Mouse (Mus musculus) inflammation-experienced regulatory T-cells (primary cell): ENCODE results near the gene Fcna. TPM values are rescaled to one million over a fixed set of nuclear protein-coding genes. Genes with fewer than 3 reads are reported as not detected.

ENCODE experiments used
- polyA plus RNA-seq, 2 experiments: library from polyadenylated mRNA; unstranded; fragments of 100-300 nt; shearing (Covaris generic); gene quantifications; one replicate each; pipeline ENCODE4 v1.2.1; 2017

Gene Fcna
- polyA plus RNA-seq: 10 to 100 TPM in 1 of 2 experiments, not detected in 1; 18.1 TPM

GRCm38 (mm10) chr2:25627811-25628210 lies at the start of gene Fcna:
Gene Fcna (minus strand): TSS chr2:25628030.

GRCm38 (mm10) chr2:25676486-25676885 lies 48.7 kb upstream of the Fcna start, which contains the start of gene Lcn6:
Gene Lcn6 (plus strand): TSS chr2:25676786.

GRCm38 (mm10) chr2:25657652-25658051 lies 29.8 kb upstream of the Fcna start, which contains the start of gene Lcn5:
Gene Lcn5 (plus strand): TSS chr2:25657952.

GRCm38 (mm10) chr2:25652902-25653301 lies 25.1 kb upstream of the Fcna start, which contains the start of gene Lcn8:
Gene Lcn8 (plus strand): TSS chr2:25653120.

GRCm38 (mm10) chr2:25621229-25622200 lies 6.3 kb downstream of the Fcna start, which contains the start of gene Tmem141:
Gene Tmem141 (minus strand): TSS chr2:25622005.

GRCm38 (mm10) chr2:25617578-25617977 lies 10.3 kb downstream of the Fcna start, which contains the start of gene Ccdc183:
Gene Ccdc183 (minus strand): TSS chr2:25617678.

GRCm38 (mm10) chr2:25607761-25608622 lies 19.8 kb downstream of the Fcna start, which contains the start of gene Rabl6:
Gene Rabl6 (minus strand): TSS chr2:25608521.

GRCm38 (mm10) chr2:25581294-25581864 lies 46.5 kb downstream of the Fcna start, which contains the start of gene Ajm1:
Gene Ajm1 (minus strand): TSS chr2:25581757.

Other genes starting within 250 kb of the Fcna start
- gene Entpd2, start 232.2 kb downstream of the Fcna start, polyA plus RNA-seq: under 1 TPM in 1 of 2 experiments, not detected in 1; 0.40 TPM
- gene Npdc1, start 228.7 kb downstream of the Fcna start, polyA plus RNA-seq: 1 to 10 TPM; 4.3 to 6.2 TPM
- 10 to 100 TPM in 1 of 2 experiments, 1 to 10 TPM in 1; 8.5 to 21.4 TPM for gene Fut7, start 204.8 kb downstream of the Fcna start, polyA plus RNA-seq
- 10 to 100 TPM; 62.8 to 67.6 TPM for gene Abca2, start 199.3 kb downstream of the Fcna start, polyA plus RNA-seq
- gene Clic3, start 171.2 kb downstream of the Fcna start, polyA plus RNA-seq: 1 to 10 TPM; 3.4 to 4.3 TPM
- 100 to 1,000 TPM in 1 of 2 experiments, 10 to 100 TPM in 1; 95.5 to 104 TPM for gene Paxx, start 166.9 kb downstream of the Fcna start, polyA plus RNA-seq
- gene Ptgds, start 158.0 kb downstream of the Fcna start, polyA plus RNA-seq: under 1 TPM in 1 of 2 experiments, not detected in 1; 0.37 TPM
- gene Lcn12, start 134.1 kb downstream of the Fcna start, polyA plus RNA-seq: not detected
- gene Fbxw5, start 127.3 kb downstream of the Fcna start, polyA plus RNA-seq: 100 to 1,000 TPM; 107 to 134 TPM
- gene C8g, start 126.3 kb downstream of the Fcna start, polyA plus RNA-seq: 1 to 10 TPM; 7.5 to 9.3 TPM
- gene Traf2, start 81.1 kb downstream of the Fcna start, polyA plus RNA-seq: 10 to 100 TPM; 82.2 to 87.8 TPM
- gene Edf1, start 70.2 kb downstream of the Fcna start, polyA plus RNA-seq: 100 to 1,000 TPM; 335 to 382 TPM
- gene Mamdc4, start 53.2 kb downstream of the Fcna start, polyA plus RNA-seq: 1 to 10 TPM in 1 of 2 experiments, under 1 TPM in 1; 0.58 to 1.6 TPM
- 10 to 100 TPM; 53.8 to 59.8 TPM for gene Phpt1, start 52.8 kb downstream of the Fcna start, polyA plus RNA-seq
- 1 to 10 TPM in 1 of 2 experiments, under 1 TPM in 1; 0.93 to 1.2 TPM for gene Ajm1, start 46.3 kb downstream of the Fcna start, polyA plus RNA-seq
- 10 to 100 TPM; 41.1 to 47.1 TPM for gene Rabl6, start 19.5 kb downstream of the Fcna start, polyA plus RNA-seq
- not detected for gene Ccdc183, start 10.4 kb downstream of the Fcna start, polyA plus RNA-seq
- gene Tmem141, start 6.0 kb downstream of the Fcna start, polyA plus RNA-seq: 1 to 10 TPM; 4.1 TPM
- not detected for gene Lcn8, start 25.1 kb upstream of the Fcna start, polyA plus RNA-seq
- not detected for gene Lcn5, start 29.9 kb upstream of the Fcna start, polyA plus RNA-seq
- under 1 TPM in 1 of 2 experiments, not detected in 1; 0.33 TPM for gene Lcn6, start 48.8 kb upstream of the Fcna start, polyA plus RNA-seq
- gene Lcn10, start 54.7 kb upstream of the Fcna start, polyA plus RNA-seq: 1 to 10 TPM in 1 of 2 experiments, not detected in 1; 1.0 TPM
- gene Obp2a, start 72.0 kb upstream of the Fcna start, polyA plus RNA-seq: 1 to 10 TPM in 1 of 2 experiments, not detected in 1; 1.3 TPM
- gene Bmyc, start 78.7 kb upstream of the Fcna start, polyA plus RNA-seq: 100 to 1,000 TPM in 1 of 2 experiments, 10 to 100 TPM in 1; 88.1 to 160 TPM
- gene Obp2b, start 109.0 kb upstream of the Fcna start, polyA plus RNA-seq: not detected
- not detected for gene Lcn3, start 137.5 kb upstream of the Fcna start, polyA plus RNA-seq
- under 1 TPM in 1 of 2 experiments, not detected in 1; 0.45 TPM for gene Lcn11, start 149.0 kb upstream of the Fcna start, polyA plus RNA-seq
- not detected for gene Gm13539, start 154.2 kb upstream of the Fcna start, polyA plus RNA-seq
- gene Glt6d1, start 187.8 kb upstream of the Fcna start, polyA plus RNA-seq: under 1 TPM in 1 of 2 experiments, not detected in 1; 0.53 TPM
- gene Lcn9, start 195.1 kb upstream of the Fcna start, polyA plus RNA-seq: not detected
- gene Sohlh1, start 219.2 kb upstream of the Fcna start, polyA plus RNA-seq: 1 to 10 TPM in 1 of 2 experiments, under 1 TPM in 1; 0.51 to 1.3 TPM
- 1 to 10 TPM in 1 of 2 experiments, under 1 TPM in 1; 0.45 to 1.6 TPM for gene Kcnt1, start 235.7 kb upstream of the Fcna start, polyA plus RNA-seq